Mouse (Mus musculus) stomach, postnatal 0 days (tissue): ENCODE data around the gene Car9.

Experiments
- CTCF ChIP-seq: IDR thresholded peaks from 2 replicates; pipeline ENCODE4 v1.5.1; 2016; ENCODE audit warnings: antibody characterized with exemption, low read depth, mild to moderate bottlenecking, moderate library complexity
- EP300 ChIP-seq: optimal IDR thresholded peaks from 2 replicates; pipeline ENCODE3; 2016; ENCODE audit warnings: antibody characterized with exemption

DNA sequence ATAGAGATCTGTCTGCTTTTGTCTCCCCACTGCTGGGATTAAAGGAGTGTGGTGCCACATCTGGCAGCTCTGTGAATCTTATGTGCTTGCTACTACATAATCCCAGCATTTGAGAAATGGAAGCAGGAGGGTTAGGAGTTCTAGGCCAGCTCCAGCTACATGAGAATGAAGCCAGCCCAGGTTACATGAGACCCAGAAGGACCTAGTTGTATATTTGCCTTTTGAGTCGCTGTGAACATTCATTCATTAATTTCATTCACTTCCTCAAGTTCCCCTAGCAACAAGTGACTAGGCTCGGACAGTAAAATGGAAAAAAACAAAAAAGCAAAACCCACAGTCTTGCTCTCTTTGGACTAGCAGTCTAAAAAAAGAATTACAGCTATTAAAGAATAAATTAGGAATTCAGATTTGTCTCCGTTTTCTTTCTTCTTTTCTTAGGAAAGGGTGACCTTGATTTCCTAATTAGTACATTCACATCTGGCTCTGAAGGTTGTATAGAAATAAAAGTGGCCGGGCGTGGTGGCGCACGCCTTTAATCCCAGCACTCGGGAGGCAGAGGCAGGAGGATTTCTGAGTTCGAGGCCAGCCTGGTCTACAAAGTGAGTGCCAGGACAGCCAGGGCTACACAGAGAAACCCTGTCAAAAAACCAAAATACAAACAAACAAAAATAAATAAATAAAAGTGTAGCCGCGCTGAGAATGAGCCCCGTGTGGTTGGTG is 14.5 kb upstream of the Car9 start:
- no peak for TF ChIP-seq EP300
- no peak for TF ChIP-seq CTCF
